Mouse (Mus musculus) CH12.LX (cell line): ENCODE measurements around the gene Ass1. TPM values are rescaled to one million over a fixed set of nuclear protein-coding genes. Genes with fewer than 3 reads are reported as not detected.

Experiments used
- DNase-seq: peaks from one replicate; pipeline ENCODE4 v3.0.0-alpha.2; 2013; ENCODE audit errors: extremely low read depth
- H3K27ac ChIP-seq: 2 replicates; pipeline ENCODE4 v1.5.1; 2012; ENCODE audit warnings: low read depth, mild to moderate bottlenecking, control low read depth, moderate library complexity; ENCODE audit not compliant: insufficient read depth
- H3K27me3 ChIP-seq: replicated peaks from 2 replicates; pipeline ENCODE3; 2012; ENCODE audit warnings: inconsistent platforms
- H3K36me3 ChIP-seq, 2 experiments: replicated peaks in 1 of 2; 2 replicates each; pipeline versions ENCODE3 to v1.6.1; 2012; ENCODE audit warnings: inconsistent platforms in 1 of 2, low read length in 1 of 2, mild to moderate bottlenecking in 1 of 2, mixed read lengths in 1 of 2, moderate library complexity in 1 of 2; ENCODE audit not compliant: control insufficient read depth in 1 of 2, insufficient read depth in 1 of 2
- H3K4me1 ChIP-seq, 2 experiments: 2 replicates each; pipeline ENCODE4 v1.6.1; 2012; ENCODE audit warnings: inconsistent platforms in 1 of 2, moderate library complexity in 1 of 2; ENCODE audit not compliant: insufficient read depth in 2 of 2, control insufficient read depth in 1 of 2
- H3K4me2 ChIP-seq: 2 replicates; pipeline ENCODE4 v1.6.1; 2012; ENCODE audit warnings: low read depth, mild to moderate bottlenecking, control low read depth; ENCODE audit not compliant: poor library complexity, insufficient read depth, severe bottlenecking
- H3K4me3 ChIP-seq, 3 experiments: fragments of 150-350 bp in 1 of 3; sonication (generic) in 1 of 3; replicated peaks in 1 of 3; 2 replicates each; pipeline versions ENCODE3 to v1.5.1; 2011 to 2012; ENCODE audit warnings: low read depth in 2 of 3, low read length in 2 of 3, mild to moderate bottlenecking in 2 of 3, moderate library complexity in 2 of 3, control low read depth in 1 of 3, improper control_type of control experiment in 1 of 3, inconsistent platforms in 1 of 3, mixed read lengths in 1 of 3; ENCODE audit not compliant: poor library complexity in 1 of 3
- H3K79me2 ChIP-seq: replicated peaks from 2 replicates; pipeline ENCODE4 v1.6.1; 2012; ENCODE audit warnings: mild to moderate bottlenecking, moderate library complexity; ENCODE audit not compliant: control insufficient read depth, poor library complexity, insufficient read depth, severe bottlenecking; ENCODE audit errors: extremely low read depth
- H3K9ac ChIP-seq: 2 replicates; pipeline ENCODE4 v1.6.1; 2012; ENCODE audit warnings: low read depth, mild to moderate bottlenecking, control low read depth, moderate library complexity; ENCODE audit not compliant: insufficient read depth
- H3K9me3 ChIP-seq: replicated peaks from 2 replicates; pipeline ENCODE3; 2012; ENCODE audit warnings: low read length, inconsistent platforms, mixed read lengths
- BHLHE40 ChIP-seq: IDR thresholded peaks from 2 replicates; pipeline ENCODE4 v1.6.1; 2011; ENCODE audit warnings: mild to moderate bottlenecking, low read depth, low read length, improper control_type of control experiment
- CTCF ChIP-seq, 2 experiments: IDR thresholded peaks in 1 of 2; conservative IDR thresholded peaks in 1 of 2; 2 replicates each; pipeline ENCODE4 v1.5.1; 2011 to 2012; ENCODE audit warnings: low read depth in 2 of 2, low read length in 2 of 2, improper control_type of control experiment in 1 of 2, inconsistent platforms in 1 of 2, mild to moderate bottlenecking in 1 of 2, moderate library complexity in 1 of 2
- E2F4 ChIP-seq: IDR thresholded peaks from 2 replicates; pipeline ENCODE4 v1.6.1; 2011; ENCODE audit warnings: low read depth, low read length, improper control_type of control experiment; ENCODE audit not compliant: insufficient replicate concordance
- ETS1 ChIP-seq: conservative IDR thresholded peaks from 2 replicates; pipeline ENCODE4 v1.6.1; 2012; ENCODE audit warnings: low read depth, mild to moderate bottlenecking, inconsistent platforms, low read length, improper control_type of control experiment, moderate library complexity
- GABPA ChIP-seq: IDR thresholded peaks from 2 replicates; pipeline ENCODE4 v1.6.1; 2012; ENCODE audit warnings: low read depth, low read length, improper control_type of control experiment, inconsistent platforms; ENCODE audit not compliant: insufficient replicate concordance
- HCFC1 ChIP-seq: IDR thresholded peaks from 2 replicates; pipeline ENCODE4 v1.6.1; 2012; ENCODE audit warnings: low read depth, mild to moderate bottlenecking, inconsistent platforms, low read length, improper control_type of control experiment
- IRF4 ChIP-seq: IDR thresholded peaks from 2 replicates; pipeline ENCODE4 v1.6.1; 2014; ENCODE audit warnings: low read depth, mild to moderate bottlenecking, inconsistent platforms, low read length, improper control_type of control experiment
- MXI1 ChIP-seq: IDR thresholded peaks from 2 replicates; pipeline ENCODE4 v1.6.1; 2011; ENCODE audit warnings: mild to moderate bottlenecking, low read depth, low read length, improper control_type of control experiment
- MYC ChIP-seq: IDR thresholded peaks from 2 replicates; pipeline ENCODE4 v1.6.1; 2011; ENCODE audit warnings: low read depth, mild to moderate bottlenecking, improper control_type of control experiment, low read length
- NELFE ChIP-seq: IDR thresholded peaks from 2 replicates; pipeline ENCODE4 v1.6.1; 2011; ENCODE audit warnings: low read depth, low read length, improper control_type of control experiment
- PAX5 ChIP-seq: IDR thresholded peaks from 2 replicates; pipeline ENCODE4 v1.6.1; 2012; ENCODE audit warnings: low read length, inconsistent platforms, mixed read lengths
- POLR2A ChIP-seq: IDR thresholded peaks from 2 replicates; pipeline ENCODE4 v1.6.1; 2011; ENCODE audit warnings: low read depth, mild to moderate bottlenecking, improper control_type of control experiment, low read length
- POLR2AphosphoS2 ChIP-seq: IDR thresholded peaks from 2 replicates; pipeline ENCODE4 v1.6.1; 2011; ENCODE audit warnings: low read depth, low read length, improper control_type of control experiment
- SMC3 ChIP-seq: IDR thresholded peaks from 2 replicates; pipeline ENCODE4 v1.6.1; 2011; ENCODE audit warnings: low read depth, low read length, improper control_type of control experiment
- TBP ChIP-seq: conservative IDR thresholded peaks from 2 replicates; pipeline ENCODE4 v1.6.1; 2011; ENCODE audit warnings: low read depth, low read length, improper control_type of control experiment
- TCF12 ChIP-seq: IDR thresholded peaks from 2 replicates; pipeline ENCODE4 v1.6.1; 2014; ENCODE audit warnings: low read depth, mild to moderate bottlenecking, inconsistent platforms, low read length, improper control_type of control experiment
- dilution Hi-C: fragments of 300-500 bp; cut with MboI; formaldehyde crosslinking; loops from 2 replicates; pipeline ENCODE4 v1.14.3; 2020; ENCODE audit warnings: low sequenced_read_pairs; ENCODE audit not compliant: extremely low pct_unique_long_range_greater_than_20kb, extremely low pct_ligation_motif_present
- in situ Hi-C: fragments of 300-500 bp; cut with MboI; formaldehyde crosslinking; loops from 3 replicates; pipeline ENCODE4 v1.14.3; 2019; ENCODE audit warnings: low sequenced_read_pairs, low pct_ligation_motif_present, low pct_unique_long_range_greater_than_20kb, mixed read lengths
- polyA plus RNA-seq: library from polyadenylated mRNA; unstranded; fragments of >175 nt; gene quantifications from 2 replicates; pipeline ENCODE4 v1.2.1, GENCODE M21; 2012; ENCODE audit warnings: low read depth; ENCODE audit not compliant: insufficient read length
- total RNA-seq, 2 experiments: library from RNA; depleted of rRNA; stranded (reverse); fragments of 300-350 nt in 1 of 2; fragments of >200 nt in 1 of 2; gene quantifications; 2 replicates each; pipeline ENCODE4 v1.2.3; 2012 to 2014

Ass1 gene
- total and polyA plus RNA-seq, 3 experiments = 45.1 to 211 (median 87.8) TPM

GRCm38 (mm10) chr2:31505472-31505871 lies 35.5 kb downstream of the Ass1 start:
- H3K27me3 ChIP-seq = no peaks in the 10 kb centered on the region
- in situ Hi-C loops (no loop called here), dilution Hi-C loops (no loop called here)
- H3K27ac ChIP-seq = no peak overlapping the region
- no peak overlapping the region for H3K4me3 ChIP-seq
- H3K4me2 ChIP-seq = no peak overlapping the region
- no peak for TF ChIP-seq SMC3
- no peak for TF ChIP-seq POLR2AphosphoS2
- TF ChIP-seq BHLHE40 = no peak
- no peak for TF ChIP-seq POLR2A
- no peak for TF ChIP-seq NELFE
- no peak for TF ChIP-seq CTCF (conservative IDR thresholded peaks at IDR 0.05 in 1 of 2, IDR thresholded peaks at IDR 0.05 in 1 of 2; ENCODE audit: low read depth in 2 of 2, low read length in 2 of 2)
- no peak for TF ChIP-seq TCF12
- no peak for TF ChIP-seq GABPA
- TF ChIP-seq ETS1 = no peak
- no peak for TF ChIP-seq PAX5
- TF ChIP-seq MYC = no peak
- no peak for TF ChIP-seq IRF4
- TF ChIP-seq E2F4 = no peak
- DNase-seq = no peak
- no peaks in the 10 kb centered on the region for H3K4me1 ChIP-seq
- no peak overlapping the region for H3K9ac ChIP-seq
- H3K36me3 ChIP-seq = peaks cover 12 to 85% of the 10 kb centered on the region in 2 experiments
- no peaks in the 10 kb centered on the region for H3K79me2 ChIP-seq
- H3K9me3 ChIP-seq = no peaks in the 10 kb centered on the region

GRCm38 (mm10) chr2:31508851-31509250 lies 38.8 kb downstream of the Ass1 start:
- Histone ChIP-seq H3K36me3 (peaks cover 13 to 86% of the 10 kb centered on the region in 2 experiments), H3K79me2 (no peaks in the 10 kb centered on the region), H3K4me3 (no peak overlapping the region), H3K27ac (no peak overlapping the region), H3K9ac (no peak overlapping the region), H3K4me2 (no peak overlapping the region), H3K9me3 (peaks cover 5% of the 10 kb centered on the region), H3K27me3 (no peaks in the 10 kb centered on the region), H3K4me1 (no peaks in the 10 kb centered on the region)
- dilution Hi-C loops (no loop called here), in situ Hi-C loops (no loop called here)
- DNase-seq = no peak
- peak in 1 of 2 experiments; percentile 34; a peak in 1 of 4 replicates for TF ChIP-seq CTCF (conservative IDR thresholded peaks at IDR 0.05 in 1 of 2, IDR thresholded peaks at IDR 0.05 in 1 of 2; ENCODE audit: low read depth in 2 of 2, low read length in 2 of 2)
- TF ChIP-seq TCF12 = no peak

GRCm38 (mm10) chr2:31511316-31511715 lies 41.3 kb downstream of the Ass1 start:
- H3K4me2 ChIP-seq = no peak overlapping the region
- TF ChIP-seq HCFC1 = no peak
- no peak for TF ChIP-seq TBP
- no peak for TF ChIP-seq MXI1
- TF ChIP-seq, all 38 proteins: peak for 0
- peaks cover 26 to 91% of the 10 kb centered on the region in 2 experiments for H3K36me3 ChIP-seq
- H3K79me2 ChIP-seq = no peaks in the 10 kb centered on the region
- DNase-seq = no peak
- H3K27ac ChIP-seq = no peak overlapping the region
- peaks cover 22% of the 10 kb centered on the region for H3K9me3 ChIP-seq
- in situ Hi-C loops = no loop called here
- dilution Hi-C loops = no loop called here
- no peaks in the 10 kb centered on the region for H3K27me3 ChIP-seq
- H3K4me3 ChIP-seq = no peak overlapping the region
- H3K9ac ChIP-seq = no peak overlapping the region
- H3K4me1 ChIP-seq = no peaks in the 10 kb centered on the region
